Mouse (Mus musculus) neural tube, embryonic 14.5 days (tissue): Measurements from ENCODE around the gene Rgs21. TPM values are rescaled to one million over a fixed set of nuclear protein-coding genes. Genes with fewer than 3 reads are reported as not detected.

Experiments
- polyA plus RNA-seq: library from polyadenylated mRNA; unstranded; fragments of >200 nt; fragmentation: Nextera tagmentation; extraction: Ambion mirVana; gene quantifications from 2 replicates; pipeline ENCODE4 v1.2.1, GENCODE M21; 2014

Gene Rgs21
- polyA plus RNA-seq, 1 experiment from 2014 or later: not detected

Other genes starting within 250 kb of the Rgs21 start
- gene Rgs18, start 207.8 kb upstream of the Rgs21 start, polyA plus RNA-seq: 0.89 TPM in 1 of 2 replicates, not detected in the other